Mouse (Mus musculus): ENCODE measurements around the gene Rbms3.

GRCm38 (mm10) chr9:117079471-117079870 is 550.2 kb downstream of the Rbms3 start:
- TF ChIP-seq EP300 (IDR thresholded peaks at IDR 0.05; ENCODE audit: insufficient read depth, low read depth, low read length) = no peak
- no peak for TF ChIP-seq POLR2A (IDR thresholded peaks at IDR 0.05; ENCODE audit: insufficient read depth, low read depth, low read length)
- TF ChIP-seq CTCF (IDR thresholded peaks at IDR 0.05) = no peak
